Mouse (Mus musculus): Measurements from ENCODE around the gene Tmem151b.
A peak's percentile ranks its signal among the peaks of the same experiment; 100 is the strongest.

The Tmem151b gene

GRCm38 (mm10) chr17:45582715-45583355, 33.4 kb upstream of the Tmem151b start:
- no peak for DNase-seq

- DNase-seq = no peak
These were observed 32.7 kb upstream of the Tmem151b start for GRCm38 (mm10) chr17:45582188-45582587.

GRCm38 (mm10) chr17:45581567-45581983, 32.1 kb upstream of the Tmem151b start:
- peak; percentile 81 to 87 for DNase-seq

GRCm38 (mm10) chr17:45580958-45581477, 31.5 kb upstream of the Tmem151b start:
- DNase-seq = peak in 1 of 2 experiments; percentile 58

- DNase-seq = peak in 1 of 2 experiments; percentile 50
These were observed 30.1 kb upstream of the Tmem151b start for GRCm38 (mm10) chr17:45579554-45579953.

- DNase-seq = no peak
These were observed 29.4 kb upstream of the Tmem151b start for GRCm38 (mm10) chr17:45578843-45579242.

GRCm38 (mm10) chr17:45578242-45578641, 28.8 kb upstream of the Tmem151b start:
- DNase-seq = no peak

- DNase-seq = no peak
These were observed 25.8 kb upstream of the Tmem151b start for GRCm38 (mm10) chr17:45575123-45575897.

- peak; percentile 74 to 85 for DNase-seq
These were observed 24.8 kb upstream of the Tmem151b start for GRCm38 (mm10) chr17:45574129-45574761.

- peak; percentile 98 to 99 for DNase-seq
These were observed 24.3 kb upstream of the Tmem151b start for GRCm38 (mm10) chr17:45573780-45574123.

GRCm38 (mm10) chr17:45573087-45573779, 23.8 kb upstream of the Tmem151b start, which contains the start of gene Hsp90ab1:
TSS of gene Hsp90ab1 (minus strand) at chr17:45573271.
- peak; percentile 100 for DNase-seq

GRCm38 (mm10) chr17:45572103-45573086, 22.9 kb upstream of the Tmem151b start:
- DNase-seq = peak; percentile 87 to 93

GRCm38 (mm10) chr17:45569999-45570398, 20.5 kb upstream of the Tmem151b start:
- DNase-seq = no peak

GRCm38 (mm10) chr17:45568990-45569389, 19.5 kb upstream of the Tmem151b start:
- no peak for DNase-seq

GRCm38 (mm10) chr17:45567162-45567601, 17.7 kb upstream of the Tmem151b start:
- no peak for DNase-seq

GRCm38 (mm10) chr17:45566360-45567161, 17.1 kb upstream of the Tmem151b start:
- DNase-seq = peak in 1 of 2 experiments; percentile 31

GRCm38 (mm10) chr17:45566031-45566359, 16.5 kb upstream of the Tmem151b start:
- DNase-seq = no peak

GRCm38 (mm10) chr17:45565103-45565502, 15.6 kb upstream of the Tmem151b start:
- DNase-seq = no peak

GRCm38 (mm10) chr17:45564531-45565084, 15.1 kb upstream of the Tmem151b start:
- peak; percentile 30 to 57 for DNase-seq
